Mouse (Mus musculus): ENCODE data around the gene Greb1.

Greb1 gene

DNA sequence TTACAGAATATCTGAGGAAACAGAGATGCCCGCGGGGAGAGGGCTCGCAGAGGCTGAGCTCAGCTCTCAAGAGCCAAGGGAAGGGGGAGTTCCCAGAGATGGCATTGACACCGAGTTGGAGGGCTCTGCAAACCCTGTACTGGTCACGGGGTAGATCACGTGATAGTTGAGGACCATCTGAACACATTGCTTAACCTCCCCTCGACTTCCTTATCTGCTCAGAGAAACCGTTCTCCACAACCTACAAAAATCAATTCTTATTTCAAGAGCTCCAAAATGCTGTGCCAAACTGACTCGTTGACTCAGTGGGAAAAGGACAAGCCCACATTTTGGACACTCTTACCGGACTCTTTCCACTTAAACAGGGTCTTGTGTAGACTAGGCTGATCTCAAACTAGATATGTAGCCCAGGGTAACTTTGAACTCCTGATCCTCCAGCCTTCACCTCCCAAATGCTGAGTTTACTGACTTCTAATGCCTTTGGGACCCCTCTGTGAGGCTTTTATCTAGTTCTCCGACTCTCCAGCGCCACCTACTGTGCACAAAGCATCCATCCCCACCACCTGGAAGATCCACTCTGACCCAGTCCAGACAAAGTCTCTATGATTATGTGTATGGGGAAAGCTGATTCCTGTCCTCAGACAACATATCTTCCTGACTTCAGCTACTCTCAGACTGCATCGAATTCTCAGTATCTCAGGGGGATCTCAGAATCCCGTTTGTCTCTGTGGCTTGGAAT lies 166.4 kb downstream of the Greb1 start:
- CTCF ChIA-PET: interaction anchor here (0.5 to 1.2 kb wide), 3 partner anchors 53 to 167 kb away, joined by 3 read pairs; no protein-coding TSS in a partner anchor

DNA sequence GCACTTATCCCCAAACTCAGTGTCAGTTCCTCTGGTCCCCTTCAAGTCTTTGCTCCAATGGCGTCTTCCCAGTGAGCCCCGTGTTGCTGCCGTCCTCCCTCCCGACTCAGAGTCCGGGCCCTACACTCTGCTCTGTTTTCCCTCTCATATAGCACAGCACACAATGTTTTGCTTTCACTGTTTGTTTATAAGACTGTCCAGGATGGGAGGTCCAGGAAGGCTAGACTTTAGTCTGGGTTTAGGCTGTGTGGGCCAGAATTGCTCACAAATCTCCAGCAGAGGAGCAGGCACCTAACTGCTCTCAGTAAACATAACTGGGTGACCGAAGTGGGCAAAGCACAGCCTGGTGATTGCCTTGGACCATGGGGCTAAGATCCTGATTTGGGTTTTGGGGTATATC lies 167.5 kb downstream of the Greb1 start:
- CTCF ChIA-PET: interaction anchor here (0.6 kb wide), 1 partner anchor 380 kb away, joined by 3 read pairs; no protein-coding TSS in a partner anchor

DNA sequence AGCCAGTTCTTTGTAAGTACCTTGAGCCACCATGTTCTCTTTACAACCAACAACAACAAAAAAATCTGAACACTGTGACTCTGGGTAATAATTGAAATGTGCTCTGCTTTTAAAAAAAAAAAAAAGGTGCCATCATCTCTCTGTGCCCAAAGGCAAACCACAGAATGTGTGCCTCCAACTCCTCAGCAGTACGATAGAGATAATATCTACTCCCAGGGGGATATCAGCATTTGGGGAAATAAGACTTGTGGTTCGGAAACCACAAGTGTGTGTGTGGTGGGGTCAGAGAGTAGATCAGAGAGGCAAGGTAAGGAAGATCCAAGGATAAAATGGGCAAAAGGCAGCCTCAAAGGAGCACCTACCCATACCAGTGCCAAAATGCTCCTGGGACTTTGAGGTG lies 169.3 kb downstream of the Greb1 start:
- CTCF ChIA-PET: interaction anchor here (0.9 kb wide), 1 partner anchor 63 kb away, joined by 7 read pairs; no protein-coding TSS in a partner anchor

DNA sequence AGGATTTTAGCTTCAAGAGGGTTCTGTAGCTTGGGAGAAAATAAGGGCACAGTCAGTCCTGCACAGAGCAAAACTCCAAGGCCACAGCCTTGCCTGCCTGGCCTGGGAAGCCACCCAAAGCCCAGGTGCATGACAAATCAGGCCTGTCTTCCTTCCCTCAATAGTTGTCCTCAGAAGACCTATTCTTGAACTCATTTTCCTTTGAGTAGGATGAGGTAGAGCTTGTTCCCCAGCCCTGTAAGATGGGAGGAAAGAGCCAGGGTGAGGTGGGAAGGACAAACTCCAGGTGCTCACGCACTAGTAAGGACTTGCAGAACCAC lies 169.9 kb downstream of the Greb1 start:
- CTCF ChIA-PET: interaction anchor here (0.9 kb wide), 1 partner anchor 62 kb away, joined by 7 read pairs; no protein-coding TSS in a partner anchor

DNA sequence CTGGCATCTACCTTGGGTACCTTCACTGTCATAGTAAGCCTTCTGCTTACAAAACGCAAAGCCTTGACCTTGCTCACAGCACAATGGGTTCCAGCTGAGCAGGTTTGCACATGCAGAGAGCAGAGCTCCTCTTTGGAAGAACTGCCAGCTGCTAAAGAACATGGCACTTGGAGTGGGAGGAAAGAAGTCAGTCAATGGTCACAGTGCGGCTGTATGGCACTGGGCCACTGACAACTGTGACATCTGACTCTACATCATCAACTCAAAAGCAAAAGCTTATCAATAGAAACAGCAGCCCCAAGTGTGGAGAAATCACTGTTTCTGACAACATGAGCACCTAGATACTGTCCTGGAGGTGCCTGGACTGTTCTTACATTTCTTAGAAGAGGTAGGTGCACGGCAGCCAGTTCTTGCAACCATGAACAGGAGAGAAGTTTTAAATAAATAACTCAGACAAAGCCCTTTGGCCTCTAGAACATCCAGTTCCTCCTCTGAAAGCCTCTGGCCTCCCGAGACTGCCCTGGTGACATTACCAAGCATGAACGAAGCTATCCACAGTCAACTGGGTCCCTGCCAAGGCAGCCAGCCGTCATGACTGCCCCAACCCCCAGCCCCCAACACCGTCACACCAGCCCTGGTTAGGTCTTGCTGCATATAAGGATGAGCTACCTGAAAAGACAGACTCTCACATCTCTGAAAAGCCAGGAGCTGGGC lies 170.4 kb downstream of the Greb1 start:
- CTCF ChIA-PET: interaction anchor here (0.9 kb wide), 1 partner anchor 61 kb away, joined by 7 read pairs; no protein-coding TSS in a partner anchor

Data from spleen, embryonic (tissue).